Mouse (Mus musculus): ENCODE data around the gene Dimt1. TPM values are rescaled to one million over a fixed set of nuclear protein-coding genes. Genes with fewer than 3 reads are reported as not detected.

Gene Dimt1
- polyA plus RNA-seq (2012; rRNA removed), result 38.2 and 42.0 TPM in 2 replicates

GRCm38 (mm10) chr13:106946594-106947540 is at the start of gene Dimt1:
Dimt1 (plus strand) TSS chr13:106947127.

DNA sequence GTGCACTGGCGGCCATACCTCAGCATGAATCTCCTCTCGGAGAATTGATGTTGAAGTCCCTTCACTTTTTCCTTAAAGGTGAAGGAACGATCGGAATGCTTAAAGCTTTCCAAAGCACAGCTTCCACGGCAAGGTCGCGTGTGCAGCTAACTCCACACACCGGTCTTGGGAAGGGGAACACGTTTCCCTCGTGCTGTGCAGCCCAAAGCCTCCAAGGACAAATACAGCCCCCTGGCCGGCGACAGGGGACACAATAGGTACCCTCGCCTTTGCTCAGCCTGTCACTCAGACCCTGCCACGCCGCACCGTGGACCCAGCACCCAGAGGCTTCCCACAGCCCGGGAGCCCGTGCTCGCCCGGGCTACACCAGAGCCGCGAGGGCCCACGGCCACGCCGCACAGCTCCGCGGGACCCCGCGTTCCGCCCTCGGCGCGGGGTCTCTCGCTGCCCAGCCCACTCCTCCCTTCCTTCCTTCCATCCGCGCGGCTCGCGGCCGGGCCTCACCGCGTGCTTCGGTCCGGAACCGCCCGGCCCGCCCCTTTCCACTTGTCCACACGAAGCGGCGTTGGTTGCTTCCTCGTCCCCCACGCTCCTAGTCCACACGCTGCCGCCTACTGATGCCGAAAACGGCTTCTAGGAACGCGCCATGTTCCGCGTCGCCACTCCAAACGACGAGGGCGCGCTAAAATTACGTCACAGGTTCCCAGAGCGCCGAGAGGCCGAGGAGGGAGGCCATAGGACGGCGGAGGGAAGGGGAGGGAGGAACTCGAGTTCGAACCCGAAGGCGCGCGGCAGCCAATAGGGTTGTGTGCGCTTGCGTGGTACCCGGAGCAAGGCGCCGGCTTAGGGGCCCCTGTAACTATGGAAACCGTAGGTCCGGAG is 10.4 kb upstream of the Dimt1 start, which contains the start of gene Ipo11:
Gene Ipo11 (minus strand): TSS at position 703 of the 882 bp plus-strand sequence.

Other genes with a start within 250 kb of the Dimt1 start
- gene Ipo11, start 10.2 kb upstream of the Dimt1 start, polyA plus RNA-seq (2012; rRNA removed), result 47.0 and 50.2 TPM in 2 replicates
- gene Kif2a, start 75.0 kb downstream of the Dimt1 start, polyA plus RNA-seq (2012; rRNA removed), result 48.6 and 49.6 TPM in 2 replicates

Data from central nervous system, embryonic 18 days (tissue).